Mouse (Mus musculus) midbrain, embryonic 12.5 days (tissue): ENCODE measurements around the gene Slc7a5. TPM values are rescaled to one million over a fixed set of nuclear protein-coding genes. Genes with fewer than 3 reads are reported as not detected.

ENCODE experiments used
- ATAC-seq: fragments of 200-750 bp; cut with Nextera tagmentation; 2 replicates; pipeline ENCODE4 v1.8.0; 2017; ENCODE audit warnings: low read depth, moderate TSS enrichment, moderate library complexity; ENCODE audit not compliant: low FRiP score
- H3K27ac ChIP-seq: fragments of 300-500 bp; sonication (generic); replicated peaks from 2 replicates; pipeline ENCODE4 v1.5.1; 2016; ENCODE audit warnings: mild to moderate bottlenecking
- H3K27me3 ChIP-seq: fragments of 300-500 bp; sonication (generic); 2 replicates; pipeline ENCODE4 v1.6.1; 2016; ENCODE audit warnings: mild to moderate bottlenecking
- H3K36me3 ChIP-seq: fragments of 300-500 bp; sonication (generic); 2 replicates; pipeline ENCODE4 v1.6.1; 2016
- H3K4me1 ChIP-seq: fragments of 300-500 bp; sonication (generic); 2 replicates; pipeline ENCODE4 v1.6.1; 2016
- H3K4me2 ChIP-seq: fragments of 300-500 bp; sonication (generic); replicated peaks from 2 replicates; pipeline ENCODE4 v1.6.1; 2016; ENCODE audit warnings: mild to moderate bottlenecking, moderate library complexity
- H3K4me3 ChIP-seq: fragments of 300-500 bp; sonication (generic); 2 replicates; pipeline ENCODE4 v1.5.1; 2016; ENCODE audit warnings: mild to moderate bottlenecking
- H3K9ac ChIP-seq: fragments of 300-500 bp; sonication (generic); replicated peaks from 2 replicates; pipeline ENCODE4 v1.6.1; 2016; ENCODE audit warnings: mild to moderate bottlenecking, moderate library complexity
- H3K9me3 ChIP-seq: fragments of 300-500 bp; sonication (generic); 2 replicates; pipeline ENCODE4 v1.6.1; 2016; ENCODE audit warnings: mild to moderate bottlenecking
- WGBS: fragments of 180-500 bp; shearing (Covaris S2); methylation state at CpG from one replicate; pipeline ENCODE4 v1.1.7; 2016; 5-methylcytosine and 5-hydroxymethylcytosine counted together
- polyA plus RNA-seq: library from polyadenylated mRNA; unstranded; fragments of >200 nt; fragmentation: Nextera tagmentation; extraction: Ambion mirVana; gene quantifications from 2 replicates; pipeline ENCODE4 v1.2.1, GENCODE M21; 2016

Gene Slc7a5
- 37.6 and 37.9 TPM in 2 replicates for polyA plus RNA-seq

- Histone ChIP-seq H3K9me3 (no peaks in the 10 kb centered on the region), H3K4me2 (peak within 1 kb of the TSS; percentile 98), H3K27ac (no peak within 1 kb of the TSS; the same call in 1 of the 2 replicates), H3K27me3 (peaks cover 22% of the 10 kb centered on the region), H3K36me3 (no peaks in the 10 kb centered on the region), H3K9ac (peak within 1 kb of the TSS; percentile 77), H3K4me3 (peak within 1 kb of the TSS; percentile 57), H3K4me1 (peaks cover 30% of the 10 kb centered on the region)
- peak; percentile 87 for ATAC-seq
- WGBS = under 1% methylated on average over 48 of the region's 61 CpGs
Observed at GRCm38 (mm10) chr8:121907587-121908248, at the start of gene Slc7a5. Gene Slc7a5, minus strand, starts transcription at chr8:121907694.

GRCm38 (mm10) chr8:121955825-121956500 is 48.5 kb upstream of the Slc7a5 start:
- Histone ChIP-seq H3K36me3 (peaks cover 19% of the 10 kb centered on the region), H3K27ac (no peak overlapping the region), H3K9me3 (no peaks in the 10 kb centered on the region), H3K4me3 (no peak overlapping the region), H3K27me3 (no peaks in the 10 kb centered on the region), H3K4me2 (no peak overlapping the region), H3K4me1 (peaks cover 22% of the 10 kb centered on the region), H3K9ac (no peak overlapping the region)
- no peak for ATAC-seq
- WGBS = 80% methylated on average over 1 of the region's 1 CpGs

GRCm38 (mm10) chr8:121954981-121955555 is 47.6 kb upstream of the Slc7a5 start:
- ATAC-seq = no peak
- Histone ChIP-seq H3K9me3 (no peaks in the 10 kb centered on the region), H3K4me3 (no peak overlapping the region), H3K36me3 (peaks cover 19% of the 10 kb centered on the region), H3K4me2 (no peak overlapping the region), H3K27ac (no peak overlapping the region), H3K27me3 (no peaks in the 10 kb centered on the region), H3K4me1 (peaks cover 22% of the 10 kb centered on the region), H3K9ac (no peak overlapping the region)
- WGBS = 89% methylated on average over 10 of the region's 10 CpGs

- no peak overlapping the region for H3K4me2 ChIP-seq
- no peak overlapping the region for H3K4me3 ChIP-seq
- no peaks in the 10 kb centered on the region for H3K9me3 ChIP-seq
- no peak overlapping the region for H3K9ac ChIP-seq
- H3K4me1 ChIP-seq = peaks cover 22% of the 10 kb centered on the region
- ATAC-seq = no peak
- H3K36me3 ChIP-seq = peaks cover 19% of the 10 kb centered on the region
- H3K27me3 ChIP-seq = no peaks in the 10 kb centered on the region
- no peak overlapping the region for H3K27ac ChIP-seq
- 74% methylated on average over 3 of the region's 3 CpGs for WGBS
Observed at GRCm38 (mm10) chr8:121953821-121954545, 46.5 kb upstream of the Slc7a5 start.

- Histone ChIP-seq H3K4me1 (peaks cover 33% of the 10 kb centered on the region), H3K9ac (0 out of 2 replicates have a peak overlapping the region, but pooled peaks have one; percentile 20), H3K27ac (no peak overlapping the region), H3K4me3 (no peak overlapping the region), H3K36me3 (peaks cover 19% of the 10 kb centered on the region), H3K4me2 (peak overlapping the region; percentile 94), H3K27me3 (no peaks in the 10 kb centered on the region), H3K9me3 (no peaks in the 10 kb centered on the region)
- WGBS = 88% methylated on average over 7 of the region's 7 CpGs
- no peak for ATAC-seq
Observed at GRCm38 (mm10) chr8:121952800-121953199, 45.3 kb upstream of the Slc7a5 start.

- no peak for ATAC-seq
- peaks cover 19% of the 10 kb centered on the region for H3K36me3 ChIP-seq
- H3K4me2 ChIP-seq = peak overlapping the region; percentile 94
- H3K27me3 ChIP-seq = no peaks in the 10 kb centered on the region
- H3K27ac ChIP-seq = 0 out of 2 replicates have a peak overlapping the region, but pooled peaks have one; percentile 15
- H3K4me1 ChIP-seq = peaks cover 40% of the 10 kb centered on the region
- 0 out of 2 replicates have a peak overlapping the region, but pooled peaks have one; percentile 20 for H3K9ac ChIP-seq
- no peaks in the 10 kb centered on the region for H3K9me3 ChIP-seq
- H3K4me3 ChIP-seq = peak overlapping the region; percentile 91
Observed at GRCm38 (mm10) chr8:121952122-121952521, 44.6 kb upstream of the Slc7a5 start.

- H3K4me1 ChIP-seq = peaks cover 45% of the 10 kb centered on the region
- peak overlapping the region; percentile 91 for H3K4me3 ChIP-seq
- ATAC-seq = no peak
- 38% methylated on average over 7 of the region's 7 CpGs for WGBS
- H3K9me3 ChIP-seq = no peaks in the 10 kb centered on the region
- H3K36me3 ChIP-seq = peaks cover 19% of the 10 kb centered on the region
- H3K27ac ChIP-seq = peak overlapping the region; percentile 92
- 0 out of 2 replicates have a peak, but pooled peaks cover 2% of the 10 kb centered on the region for H3K27me3 ChIP-seq
- H3K4me2 ChIP-seq = peak overlapping the region; percentile 94
- H3K9ac ChIP-seq = peak overlapping the region; percentile 99
Observed at GRCm38 (mm10) chr8:121951656-121952009, 44.1 kb upstream of the Slc7a5 start.

- Histone ChIP-seq H3K4me2 (peak overlapping the region; percentile 94), H3K4me3 (peak overlapping the region; percentile 91), H3K4me1 (peaks cover 46% of the 10 kb centered on the region), H3K9ac (peak overlapping the region; percentile 99), H3K27ac (peak overlapping the region; percentile 92), H3K36me3 (peaks cover 19% of the 10 kb centered on the region), H3K27me3 (0 out of 2 replicates have a peak, but pooled peaks cover 4% of the 10 kb centered on the region), H3K9me3 (no peaks in the 10 kb centered on the region)
- WGBS = under 1% methylated on average over 87 of the region's 97 CpGs
- ATAC-seq = peak; percentile 3
Observed at GRCm38 (mm10) chr8:121950749-121951655, 43.5 kb upstream of the Slc7a5 start.

- Histone ChIP-seq H3K27me3 (0 out of 2 replicates have a peak, but pooled peaks cover 5% of the 10 kb centered on the region), H3K4me3 (peak overlapping the region; percentile 91), H3K4me2 (peak overlapping the region; percentile 94), H3K36me3 (peaks cover 18% of the 10 kb centered on the region), H3K9me3 (no peaks in the 10 kb centered on the region), H3K4me1 (peaks cover 46% of the 10 kb centered on the region), H3K9ac (peak overlapping the region; percentile 99), H3K27ac (peak overlapping the region; percentile 92)
- ATAC-seq = peak; percentile 95
- under 1% methylated on average over 49 of the region's 66 CpGs for WGBS
Observed at GRCm38 (mm10) chr8:121949941-121950748, 42.7 kb upstream of the Slc7a5 start.

- H3K9ac ChIP-seq = peak within 1 kb of the TSS; percentile 99
- peaks cover 11% of the 10 kb centered on the region; the same call in 1 of the 2 replicates for H3K36me3 ChIP-seq
- H3K9me3 ChIP-seq = no peaks in the 10 kb centered on the region
- ATAC-seq = no peak
- 65% methylated on average over 6 of the region's 6 CpGs for WGBS
- H3K27ac ChIP-seq = peak within 1 kb of the TSS; percentile 92
- peak within 1 kb of the TSS; percentile 94 for H3K4me2 ChIP-seq
- peak within 1 kb of the TSS; percentile 91 for H3K4me3 ChIP-seq
- peaks cover 46% of the 10 kb centered on the region for H3K4me1 ChIP-seq
- H3K27me3 ChIP-seq = 0 out of 2 replicates have a peak, but pooled peaks cover 10% of the 10 kb centered on the region
Observed at GRCm38 (mm10) chr8:121949222-121949800, 41.8 kb upstream of the Slc7a5 start, which contains the start of gene Banp. Gene Banp, plus strand, starts transcription at chr8:121949750.
